Mouse (Mus musculus) forebrain, postnatal 0 days (tissue): Measurements from ENCODE around the gene Hist2h2aa2. TPM values are rescaled to one million over a fixed set of nuclear protein-coding genes. Genes with fewer than 3 reads are reported as not detected.

Experiments used
- ATAC-seq: fragments of 200-750 bp; cut with Nextera tagmentation; 2 replicates; pipeline ENCODE4 v1.8.0; 2017; ENCODE audit warnings: mild to moderate bottlenecking, moderate library complexity
- DNase-seq: peaks from one replicate; pipeline ENCODE4 v3.0.0-alpha.2; 2015
- H3K27ac ChIP-seq: fragments of 300-500 bp; sonication (generic); 2 replicates; pipeline ENCODE4 v1.5.1; 2014; ENCODE audit warnings: low read depth, mild to moderate bottlenecking, antibody characterized with exemption, low read length, moderate library complexity, mixed read lengths
- H3K27me3 ChIP-seq: fragments of 300-500 bp; sonication (generic); 2 replicates; pipeline ENCODE4 v1.6.1; 2014; ENCODE audit warnings: mild to moderate bottlenecking, low read length, mixed read lengths; ENCODE audit not compliant: insufficient read depth
- H3K36me3 ChIP-seq: fragments of 300-500 bp; sonication (generic); 2 replicates; pipeline ENCODE4 v1.6.1; 2014; ENCODE audit warnings: mild to moderate bottlenecking, moderate library complexity; ENCODE audit not compliant: insufficient read depth
- H3K4me1 ChIP-seq: fragments of 300-500 bp; sonication (generic); 2 replicates; pipeline ENCODE4 v1.6.1; 2014; ENCODE audit warnings: antibody characterized with exemption; ENCODE audit not compliant: insufficient read depth
- H3K4me2 ChIP-seq: fragments of 300-500 bp; sonication (generic); 2 replicates; pipeline ENCODE4 v1.6.1; 2014; ENCODE audit warnings: low read depth, mild to moderate bottlenecking, moderate library complexity
- H3K4me3 ChIP-seq: fragments of 300-500 bp; sonication (generic); 2 replicates; pipeline ENCODE4 v1.5.1; 2014; ENCODE audit warnings: low read depth, low read length, mixed read lengths
- H3K9ac ChIP-seq: fragments of 300-500 bp; sonication (generic); 2 replicates; pipeline ENCODE4 v1.6.1; 2014; ENCODE audit warnings: mild to moderate bottlenecking
- H3K9me3 ChIP-seq: fragments of 300-500 bp; sonication (generic); 2 replicates; pipeline ENCODE4 v1.6.1; 2016; ENCODE audit warnings: low read length
- CTCF ChIP-seq: sonication (generic); IDR thresholded peaks from 2 replicates; pipeline ENCODE4 v1.5.1; 2016; ENCODE audit warnings: antibody characterized with exemption, control low read depth, low read depth
- WGBS: fragments of 180-500 bp; shearing (Covaris S2); extraction: QIAGEN DNeasy Blood & Tissue Kit; methylation state at CpG from one replicate; pipeline ENCODE4 v1.1.7; 2014; 5-methylcytosine and 5-hydroxymethylcytosine counted together
- microRNA-seq, 2 experiments: library from miRNA; unstranded; fragments of <30 nt; microRNA quantifications; one replicate each; pipeline ENCODE4; 2016
- polyA plus RNA-seq: library from polyadenylated mRNA; unstranded; fragments of >200 nt; fragmentation: Nextera tagmentation; extraction: Ambion mirVana; gene quantifications from 2 replicates; pipeline ENCODE4 v1.2.1, GENCODE M21; 2015
- total RNA-seq: library from RNA; depleted of rRNA; stranded (reverse); fragments of >200 nt; gene quantifications from 2 replicates; pipeline ENCODE4 v1.2.3, GENCODE M21; 2014; rRNA removed

Hist2h2aa2 gene
- total and polyA plus RNA-seq, 2 experiments from 2014 or later = 32.7 to 858 TPM

DNA sequence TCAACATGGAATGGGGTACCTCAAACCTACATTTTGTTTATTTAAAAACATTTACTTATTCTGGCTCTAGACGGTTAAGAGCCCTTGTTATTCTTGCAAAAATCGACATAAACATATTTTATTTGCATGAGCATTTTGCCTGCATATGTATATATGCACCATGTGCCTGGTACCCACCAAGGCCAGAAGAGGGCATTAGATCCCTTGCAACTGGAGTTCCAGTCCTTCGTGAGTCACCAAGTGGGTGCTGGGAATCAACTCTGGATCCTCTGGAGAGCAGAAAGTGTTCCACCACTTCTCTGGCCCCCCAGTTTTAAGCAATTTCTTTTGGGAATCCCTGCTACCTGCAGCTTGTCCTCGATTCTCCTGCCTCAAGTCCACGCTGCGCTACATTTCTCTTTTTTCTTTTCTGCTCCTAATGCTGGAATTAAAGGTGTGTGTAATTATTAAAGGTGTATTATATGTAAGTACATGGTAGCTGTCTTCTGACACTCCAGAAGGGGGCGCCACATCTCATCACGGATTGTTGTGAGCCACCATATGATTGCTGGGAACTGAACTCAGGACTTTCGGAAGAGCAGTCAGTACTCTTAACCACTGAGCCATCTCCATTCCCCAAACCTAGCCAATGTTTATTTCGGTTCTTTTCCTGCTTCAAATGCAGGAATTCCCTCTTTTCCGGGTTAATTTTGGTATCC lies 44.3 kb downstream of the Hist2h2aa2 start:
- H3K4me2 ChIP-seq = no peak overlapping the region
- WGBS = 94% methylated on average over 11 of the region's 11 CpGs
- H3K4me1 ChIP-seq = peaks cover 4% of the 10 kb centered on the region
- H3K27ac ChIP-seq = no peak overlapping the region
- no peak for DNase-seq
- TF ChIP-seq CTCF = peak; percentile 53
- no peak for ATAC-seq
- no peaks in the 10 kb centered on the region for H3K9me3 ChIP-seq
- H3K9ac ChIP-seq = no peak overlapping the region
- no peaks in the 10 kb centered on the region for H3K27me3 ChIP-seq
- H3K36me3 ChIP-seq = peaks cover 34% of the 10 kb centered on the region
- H3K4me3 ChIP-seq = no peak overlapping the region

- no peaks in the 10 kb centered on the region for H3K9me3 ChIP-seq
- no peak overlapping the region for H3K27ac ChIP-seq
- peaks cover 4% of the 10 kb centered on the region for H3K4me1 ChIP-seq
- H3K9ac ChIP-seq = no peak overlapping the region
- H3K4me2 ChIP-seq = no peak overlapping the region
- no peak overlapping the region for H3K4me3 ChIP-seq
- ATAC-seq = no peak
- WGBS = 93% methylated on average over 10 of the region's 10 CpGs
- no peak for DNase-seq
- H3K36me3 ChIP-seq = peaks cover 42% of the 10 kb centered on the region
- TF ChIP-seq CTCF = no peak
- no peaks in the 10 kb centered on the region for H3K27me3 ChIP-seq
Observed at GRCm38 (mm10) chr3:96194966-96195365, 45.1 kb downstream of the Hist2h2aa2 start.

- Histone ChIP-seq H3K4me1 (peaks cover 4% of the 10 kb centered on the region), H3K4me2 (no peak overlapping the region), H3K9ac (no peak overlapping the region), H3K27me3 (no peaks in the 10 kb centered on the region), H3K4me3 (no peak overlapping the region), H3K9me3 (no peaks in the 10 kb centered on the region), H3K36me3 (peaks cover 60% of the 10 kb centered on the region), H3K27ac (no peak overlapping the region)
- 76% methylated on average over 12 of the region's 12 CpGs for WGBS
- DNase-seq (no peak), ATAC-seq (no peak)
- TF ChIP-seq CTCF = no peak
Observed at GRCm38 (mm10) chr3:96192977-96193376, 47.1 kb downstream of the Hist2h2aa2 start.

Small RNA genes lying within 50 kb of the gene (microRNA-seq; reads per million reads assigned to microRNA genes)
- gene Gm44492 (0 reads per million in 2 experiments), gene Gm47311 (0 reads per million in 2 experiments), gene Gm47313 (0 reads per million in 2 experiments)

Other genes starting within 250 kb of the Hist2h2aa2 start
- gene Plekho1, start 244.3 kb downstream of the Hist2h2aa2 start, total RNA-seq = 93.5 and 135 TPM in 2 replicates
- 51.8 and 60.1 TPM in 2 replicates for gene Plekho1, start 244.3 kb downstream of the Hist2h2aa2 start, polyA plus RNA-seq
- 59.5 and 60.5 TPM in 2 replicates for gene Vps45, start 181.8 kb downstream of the Hist2h2aa2 start, total RNA-seq
- gene Vps45, start 181.8 kb downstream of the Hist2h2aa2 start, polyA plus RNA-seq = 65.1 and 68.3 TPM in 2 replicates
- gene Otud7b, start 135.7 kb downstream of the Hist2h2aa2 start, total RNA-seq = 6.2 and 13.5 TPM in 2 replicates
- 5.7 and 8.8 TPM in 2 replicates for gene Otud7b, start 135.7 kb downstream of the Hist2h2aa2 start, polyA plus RNA-seq
- 9.5 and 14.6 TPM in 2 replicates for gene Mtmr11, start 78.3 kb downstream of the Hist2h2aa2 start, total RNA-seq
- gene Mtmr11, start 78.3 kb downstream of the Hist2h2aa2 start, polyA plus RNA-seq = 7.8 and 8.4 TPM in 2 replicates
- 41.9 and 66.5 TPM in 2 replicates for gene Sf3b4, start 67.9 kb downstream of the Hist2h2aa2 start, total RNA-seq
- 169 and 172 TPM in 2 replicates for gene Sf3b4, start 67.9 kb downstream of the Hist2h2aa2 start, polyA plus RNA-seq
- gene Sv2a, start 59.1 kb downstream of the Hist2h2aa2 start, total RNA-seq = 82.6 and 112 TPM in 2 replicates
- gene Sv2a, start 59.1 kb downstream of the Hist2h2aa2 start, polyA plus RNA-seq = 106 and 124 TPM in 2 replicates
- gene Bola1, start 20.6 kb downstream of the Hist2h2aa2 start, total RNA-seq = 31.4 and 40.2 TPM in 2 replicates
- gene Bola1, start 20.6 kb downstream of the Hist2h2aa2 start, polyA plus RNA-seq = 67.7 and 75.8 TPM in 2 replicates
- gene Hist2h2ab, start 20.4 kb downstream of the Hist2h2aa2 start, total RNA-seq = 166 and 395 TPM in 2 replicates
- gene Hist2h2ab, start 20.4 kb downstream of the Hist2h2aa2 start, polyA plus RNA-seq = 1.2 TPM in 1 of 2 replicates, not detected in the other
- 471 and 484 TPM in 2 replicates for gene Hist2h2ac, start 19.4 kb downstream of the Hist2h2aa2 start, total RNA-seq
- 1.9 and 2.2 TPM in 2 replicates for gene Hist2h2ac, start 19.4 kb downstream of the Hist2h2aa2 start, polyA plus RNA-seq
- gene Hist2h2be, start 19.2 kb downstream of the Hist2h2aa2 start, total RNA-seq = 9.0 and 12.2 TPM in 2 replicates
- gene Hist2h2be, start 19.2 kb downstream of the Hist2h2aa2 start, polyA plus RNA-seq = 3.6 and 3.9 TPM in 2 replicates
- gene Hist2h3c2, start 1.1 kb downstream of the Hist2h2aa2 start, total RNA-seq = 52.3 and 90.8 TPM in 2 replicates
- 0.84 and 1.3 TPM in 2 replicates for gene Hist2h3c2, start 1.1 kb downstream of the Hist2h2aa2 start, polyA plus RNA-seq
- 906 and 1,412 TPM in 2 replicates for gene Hist2h2aa1, start 5.2 kb upstream of the Hist2h2aa2 start, total RNA-seq
- gene Hist2h2aa1, start 5.2 kb upstream of the Hist2h2aa2 start, polyA plus RNA-seq = 14.2 and 23.3 TPM in 2 replicates
- not detected in 2 replicates for gene Hist2h3c1, start 6.4 kb upstream of the Hist2h2aa2 start, total RNA-seq
- not detected in 2 replicates for gene Hist2h3c1, start 6.4 kb upstream of the Hist2h2aa2 start, polyA plus RNA-seq
- 52.8 and 60.5 TPM in 2 replicates for gene Hist2h4, start 23.0 kb upstream of the Hist2h2aa2 start, total RNA-seq
- gene Hist2h4, start 23.0 kb upstream of the Hist2h2aa2 start, polyA plus RNA-seq = 3.5 and 5.1 TPM in 2 replicates
- 400 and 545 TPM in 2 replicates for gene Hist2h3b, start 28.4 kb upstream of the Hist2h2aa2 start, total RNA-seq
- 9.4 and 9.7 TPM in 2 replicates for gene Hist2h3b, start 28.4 kb upstream of the Hist2h2aa2 start, polyA plus RNA-seq
- gene Hist2h2bb, start 29.5 kb upstream of the Hist2h2aa2 start, total RNA-seq = 181 and 278 TPM in 2 replicates
- 0.62 and 1.4 TPM in 2 replicates for gene Hist2h2bb, start 29.5 kb upstream of the Hist2h2aa2 start, polyA plus RNA-seq
- 1.7 and 5.7 TPM in 2 replicates for gene Fcgr1, start 53.7 kb upstream of the Hist2h2aa2 start, total RNA-seq
- gene Fcgr1, start 53.7 kb upstream of the Hist2h2aa2 start, polyA plus RNA-seq = 1.5 and 2.4 TPM in 2 replicates
- gene BC107364, start 212.0 kb upstream of the Hist2h2aa2 start, total RNA-seq = not detected in 2 replicates
- gene BC107364, start 212.0 kb upstream of the Hist2h2aa2 start, polyA plus RNA-seq = not detected in 2 replicates